Mouse (Mus musculus) erythroblast, adult 5-6 weeks (primary cell): ENCODE measurements around the gene Stoml1. TPM values are rescaled to one million over a fixed set of nuclear protein-coding genes. Genes with fewer than 3 reads are reported as not detected.
"Not testable (repeated sequence)": the region's sequence is repeated elsewhere in the genome, so short reads cannot be mapped to it uniquely, and the experiment has no call there.

ENCODE experiments used
- ATAC-seq: replicated peaks from 2 replicates; pipeline ENCODE4 v1.8.0; 2016; ENCODE audit warnings: moderate number of reproducible peaks, mild to moderate bottlenecking, moderate TSS enrichment, inconsistent platforms; ENCODE audit not compliant: poor library complexity, low FRiP score, severe bottlenecking
- total RNA-seq, 2 experiments: library from RNA; stranded (forward) in 1 of 2; stranded (reverse) in 1 of 2; fragments of 150-400 nt in 1 of 2; fragments of 200-764, 138-1000 nt in 1 of 2; gene quantifications; 2 replicates each; pipeline versions ENCODE4 v1.2.3 to v1.2.4; 2015 to 2017; ENCODE audit warnings: low replicate concordance in 2 of 2

The Stoml1 gene
- total RNA-seq, 2 experiments from 2014 or later: 1.2 to 2.3 TPM

GRCm38 (mm10) chr9:58234502-58235015 is 18.4 kb upstream of the Stoml1 start:
- no peak for ATAC-seq

GRCm38 (mm10) chr9:58241780-58242485 is 11.0 kb upstream of the Stoml1 start:
- ATAC-seq: no peak

- ATAC-seq: no peak
Observed at GRCm38 (mm10) chr9:58242696-58243095, 10.3 kb upstream of the Stoml1 start.

- no peak for ATAC-seq
Observed at GRCm38 (mm10) chr9:58243696-58244095, 9.3 kb upstream of the Stoml1 start.

- ATAC-seq: peak; percentile 41
Observed at GRCm38 (mm10) chr9:58246083-58246591, 6.8 kb upstream of the Stoml1 start.

GRCm38 (mm10) chr9:58247064-58247759 is 5.8 kb upstream of the Stoml1 start:
- ATAC-seq: peak; percentile 81

GRCm38 (mm10) chr9:58248746-58249413 is 4.1 kb upstream of the Stoml1 start:
- no peak for ATAC-seq

GRCm38 (mm10) chr9:58249592-58250192 is 3.3 kb upstream of the Stoml1 start, which contains the start of gene Pml:
Pml (minus strand) TSS chr9:58249786.
- peak; percentile 56 for ATAC-seq

GRCm38 (mm10) chr9:58250322-58250721 is 2.6 kb upstream of the Stoml1 start:
- ATAC-seq: no peak

GRCm38 (mm10) chr9:58250730-58251129 is 2.2 kb upstream of the Stoml1 start:
- ATAC-seq: not testable (repeated sequence)

- ATAC-seq: not testable (repeated sequence)
Observed at GRCm38 (mm10) chr9:58253805-58254122, 800 bp downstream of the Stoml1 start.

GRCm38 (mm10) chr9:58255105-58255504 is 2.1 kb downstream of the Stoml1 start:
- no peak for ATAC-seq

- no peak for ATAC-seq
Observed at GRCm38 (mm10) chr9:58255704-58256685, 3.0 kb downstream of the Stoml1 start.

- ATAC-seq: no peak
Observed at GRCm38 (mm10) chr9:58262507-58262906, 9.5 kb downstream of the Stoml1 start.

GRCm38 (mm10) chr9:58265368-58265767 is 12.4 kb downstream of the Stoml1 start:
- ATAC-seq: no peak

GRCm38 (mm10) chr9:58266571-58267011 is 13.6 kb downstream of the Stoml1 start:
- ATAC-seq: no peak

- no peak for ATAC-seq
Observed at GRCm38 (mm10) chr9:58267046-58267445, 14.1 kb downstream of the Stoml1 start.

GRCm38 (mm10) chr9:58268384-58269313 is 15.7 kb downstream of the Stoml1 start:
- ATAC-seq: peak; percentile 85
